Mouse (Mus musculus): ENCODE measurements around the gene B4galnt4.
"Not testable (repeated sequence)": the region's sequence is repeated elsewhere in the genome, so short reads cannot be mapped to it uniquely, and the experiment has no call there.

B4galnt4 gene

DNA sequence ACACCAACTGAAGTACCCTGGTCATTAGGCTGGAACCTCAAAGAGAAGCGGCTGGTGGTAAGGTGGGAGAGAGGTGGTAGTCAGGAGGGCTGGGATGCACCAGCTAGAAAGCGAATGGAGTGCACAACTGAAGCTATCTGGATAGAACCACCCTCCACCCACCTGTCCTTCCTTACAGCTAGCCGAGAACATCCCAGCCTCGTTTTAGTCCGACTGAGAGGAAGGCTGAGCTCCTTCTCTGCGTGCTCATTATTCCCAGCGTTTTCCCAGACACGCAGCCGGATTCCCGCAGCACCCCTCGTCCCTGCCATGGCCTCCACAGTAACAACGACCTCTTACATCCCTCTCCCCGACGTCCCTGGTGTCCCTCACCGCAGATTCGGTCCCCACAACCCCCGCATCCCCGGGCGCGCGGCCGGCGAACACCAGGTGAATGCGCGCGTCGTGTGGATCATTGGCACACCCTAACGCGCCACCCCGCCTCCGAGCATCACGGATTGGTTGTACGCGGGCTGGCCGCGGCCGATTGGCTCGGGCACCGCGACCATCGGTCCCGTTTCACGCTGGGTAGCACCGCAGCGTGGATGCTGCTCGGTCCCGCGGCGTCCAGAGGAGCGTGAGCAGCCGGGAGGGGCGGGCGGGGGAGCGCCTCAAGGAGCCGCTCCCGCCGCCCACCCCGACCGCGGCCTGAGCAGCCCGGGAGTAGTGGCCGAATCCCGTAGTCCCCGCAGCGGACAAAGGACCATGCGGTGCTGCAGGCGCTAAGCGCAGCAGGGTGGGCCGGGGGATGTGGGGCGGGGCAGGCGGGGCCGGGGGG, at the start of gene B4galnt4:
B4galnt4 (plus strand) TSS at position 679 of the 817 bp plus-strand sequence.
- in situ Hi-C loops (cut with MboI, MseI) = no loop called here

DNA sequence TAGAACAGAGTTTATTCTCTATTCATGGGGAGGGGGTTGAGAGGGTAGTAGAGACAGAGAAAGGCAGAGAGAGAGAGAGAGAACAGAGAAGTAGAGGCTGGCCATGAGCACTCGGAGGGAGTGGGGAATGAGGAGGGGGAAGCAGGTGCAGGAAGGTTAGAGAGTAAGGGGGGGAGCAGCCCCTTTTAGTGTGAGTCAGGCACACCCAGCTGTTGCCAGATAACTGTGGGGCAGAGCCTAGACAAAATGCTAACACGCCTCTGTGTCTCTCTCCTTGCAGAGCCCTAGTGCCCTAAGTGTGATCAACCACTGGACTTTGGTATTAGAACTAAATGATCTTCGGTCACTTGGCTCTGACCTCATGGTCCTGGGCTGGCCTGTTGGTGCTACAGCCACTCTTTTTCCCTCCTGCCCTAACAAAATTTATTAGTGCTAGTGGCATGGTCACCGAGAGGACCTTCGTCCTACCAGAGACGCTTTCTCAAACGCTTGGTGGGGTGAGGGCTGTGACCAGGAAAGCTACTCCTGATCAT, 49.6 kb upstream of the B4galnt4 start:
- in situ Hi-C loops (cut with MboI, MseI) = loop anchor here (5.0 kb wide), 1 partner anchor 36 kb away; no protein-coding TSS in a partner anchor

DNA sequence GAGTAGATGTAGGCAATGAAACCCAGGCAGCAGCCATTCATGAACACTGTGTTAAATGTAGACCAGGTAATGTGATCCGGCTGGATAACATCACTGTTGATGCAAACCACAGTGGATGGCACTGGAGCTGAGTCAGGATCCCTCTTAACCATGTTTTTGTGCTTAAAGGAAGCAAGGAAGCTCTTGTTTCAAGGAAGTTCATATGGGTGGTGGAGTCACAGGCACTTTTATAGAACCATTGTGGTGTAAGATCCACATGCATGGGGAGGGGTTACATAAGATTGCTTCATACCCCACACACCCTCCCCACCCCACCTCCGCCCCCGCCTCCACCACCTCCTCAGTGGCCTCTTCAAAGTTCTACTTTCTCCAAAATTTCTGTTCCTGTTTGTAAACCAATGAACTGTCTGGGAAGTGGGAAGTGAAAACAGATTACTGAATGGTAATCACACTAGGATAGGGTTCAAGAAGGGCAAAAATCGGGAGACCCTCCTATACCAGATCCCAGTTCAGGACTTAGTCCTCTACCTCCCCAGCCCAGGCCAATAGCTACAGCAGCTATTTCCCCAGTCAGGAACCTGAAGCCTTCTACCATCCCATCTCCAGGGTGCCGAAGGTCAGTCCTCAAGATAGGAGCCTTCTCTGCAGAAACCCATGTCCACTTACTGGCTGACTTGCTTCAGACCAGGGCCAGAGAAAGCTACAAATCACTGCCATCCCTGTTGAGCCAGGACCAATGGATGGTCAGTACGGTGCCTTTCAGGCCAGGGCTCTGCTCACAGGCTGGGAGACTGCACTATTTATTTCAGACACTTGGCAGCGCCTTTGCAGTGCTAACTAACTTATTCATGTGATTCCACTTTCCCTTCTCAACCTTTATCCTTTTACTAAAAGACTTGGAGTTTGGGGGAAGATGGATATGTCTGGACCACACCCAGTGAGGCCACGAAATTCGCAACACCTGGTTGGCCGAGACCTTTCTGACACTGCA, 43.9 kb upstream of the B4galnt4 start:
- in situ Hi-C loops (cut with MboI, MseI) = no loop called here

DNA sequence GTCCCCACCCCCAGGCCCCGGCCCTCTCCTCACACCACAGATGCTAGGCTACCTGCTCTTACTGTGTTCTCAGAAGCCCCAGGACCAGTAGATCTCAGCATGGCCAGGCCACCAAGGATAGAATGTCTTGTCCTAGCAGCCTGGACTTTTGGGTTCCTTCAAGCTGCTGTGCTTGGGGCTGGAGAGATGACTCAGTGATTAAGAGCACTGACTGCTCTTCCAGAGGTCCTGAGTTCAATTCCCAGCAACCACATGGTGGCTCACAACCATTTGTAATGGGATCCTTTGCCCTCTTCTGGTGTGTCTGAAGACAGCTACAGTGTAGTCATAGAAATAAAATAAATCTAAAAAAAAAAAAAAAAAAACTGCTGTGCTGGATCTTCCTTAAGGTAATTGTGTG, 43.1 kb upstream of the B4galnt4 start, which contains the start of gene Ifitm6:
Ifitm6 (minus strand) TSS at position 101 of the 400 bp plus-strand sequence.
- in situ Hi-C loops (cut with MboI, MseI) = not testable (repeated sequence)

DNA sequence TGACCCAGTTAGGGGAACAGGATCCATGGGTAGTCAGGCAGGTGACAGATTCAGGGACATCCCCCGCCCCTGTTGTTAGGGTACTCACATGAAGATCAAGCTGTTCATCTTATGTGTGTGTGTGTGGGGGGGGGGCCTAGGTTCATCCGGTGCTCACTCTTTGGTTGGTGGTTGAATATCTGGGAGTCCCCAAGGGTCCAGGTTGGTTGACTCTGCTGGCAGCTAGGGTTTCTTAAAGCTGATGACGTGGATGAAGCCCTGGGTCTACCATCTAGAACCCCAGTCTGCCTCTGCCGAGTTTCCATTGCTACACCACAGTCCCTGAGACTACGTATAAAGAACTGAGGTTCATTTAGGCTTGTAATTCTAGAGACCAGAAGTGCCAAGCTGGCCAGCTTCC, 41.9 kb upstream of the B4galnt4 start:
- in situ Hi-C loops (cut with MboI, MseI) = no loop called here

DNA sequence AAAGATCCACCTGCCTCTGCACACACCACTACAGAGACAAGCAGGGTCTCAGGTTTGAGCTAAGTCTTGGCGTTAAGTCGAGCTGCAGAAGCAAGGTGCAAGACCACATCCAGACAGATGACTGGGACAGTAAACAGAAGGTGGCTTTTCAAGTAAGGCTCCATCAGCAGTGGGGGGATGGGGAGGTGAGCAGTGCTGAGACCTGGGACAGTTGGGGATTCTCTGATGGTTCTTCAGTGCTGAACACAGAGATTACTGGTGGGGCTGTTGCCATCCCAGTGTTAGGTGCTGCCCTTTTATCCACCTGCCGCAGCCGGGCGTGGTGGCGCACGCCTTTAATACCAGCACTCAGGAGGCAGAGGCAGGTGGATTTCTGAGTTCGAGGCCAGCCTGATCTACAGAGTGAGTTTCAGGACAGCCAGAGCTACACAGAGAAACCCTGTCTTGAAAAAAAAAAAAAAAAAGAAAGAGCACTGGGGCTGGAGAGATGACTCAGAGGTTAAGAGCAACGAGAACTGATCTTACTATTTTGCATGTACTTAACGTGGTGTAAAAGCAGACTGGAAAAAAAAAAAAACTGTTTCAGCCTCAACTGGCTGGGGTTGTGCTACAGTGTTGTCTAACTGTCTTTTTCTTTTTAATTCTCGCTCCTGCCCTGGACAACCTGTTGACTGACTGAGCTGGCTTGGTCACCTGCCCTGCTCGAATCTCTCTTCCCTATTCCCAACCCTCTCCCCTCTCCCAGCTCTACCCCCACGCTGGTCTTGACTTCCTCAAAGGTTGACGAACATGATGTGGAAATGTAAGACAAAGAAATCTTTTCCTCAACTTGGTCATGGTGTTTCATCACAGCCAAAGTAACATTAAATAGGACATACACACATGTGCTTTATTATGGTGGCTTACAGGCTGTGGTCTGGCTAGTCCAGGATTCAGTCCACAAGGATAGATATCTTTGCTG, 39.1 kb upstream of the B4galnt4 start:
- in situ Hi-C loops (cut with MboI, MseI) = no loop called here

DNA sequence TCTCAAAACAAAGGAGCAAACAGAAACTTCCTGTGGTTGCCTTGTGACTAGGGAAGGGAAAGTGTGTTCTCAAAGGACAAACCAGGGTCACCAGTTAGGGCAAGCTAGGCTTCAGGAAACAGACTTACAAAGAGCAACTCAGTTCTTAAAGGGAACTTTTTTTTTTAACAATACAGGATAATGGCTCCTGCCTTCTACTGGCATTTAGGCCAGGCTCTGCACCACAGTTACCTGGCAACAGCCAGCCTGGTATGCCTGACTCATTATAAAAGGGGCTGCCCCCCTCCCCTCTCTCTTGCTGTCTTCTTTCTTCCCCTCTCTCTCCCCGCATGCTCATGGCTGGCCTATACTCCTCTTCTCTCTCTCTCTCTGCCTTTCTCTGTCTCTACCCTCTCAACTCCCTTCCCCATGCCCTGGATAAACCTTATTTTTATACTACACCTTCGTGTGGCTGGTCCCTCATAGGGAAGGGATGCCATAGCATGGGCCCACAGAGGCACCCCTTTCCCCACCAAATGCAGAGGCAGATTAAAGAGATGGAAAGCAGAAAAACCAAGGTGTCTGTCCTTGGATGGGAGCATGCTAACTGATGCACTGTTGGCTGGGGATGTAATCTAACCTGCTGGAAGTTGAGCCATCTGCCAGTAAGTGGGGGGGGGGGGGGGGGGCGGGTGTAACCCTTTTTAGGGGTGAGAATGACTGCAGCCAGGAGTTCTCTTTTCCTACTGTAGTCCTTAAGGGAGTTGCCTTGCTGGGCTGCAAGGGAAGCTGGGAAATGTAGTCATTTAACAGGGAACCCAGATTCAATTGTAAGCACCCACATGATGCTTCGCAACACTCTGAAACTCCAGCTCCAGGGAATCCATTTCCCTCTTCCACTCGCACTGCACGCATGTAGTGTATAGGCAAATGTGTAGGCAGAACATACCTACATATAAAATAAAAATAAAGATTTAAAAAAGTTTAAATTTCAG, 35.8 kb upstream of the B4galnt4 start:
- in situ Hi-C loops (cut with MboI, MseI) = no loop called here

DNA sequence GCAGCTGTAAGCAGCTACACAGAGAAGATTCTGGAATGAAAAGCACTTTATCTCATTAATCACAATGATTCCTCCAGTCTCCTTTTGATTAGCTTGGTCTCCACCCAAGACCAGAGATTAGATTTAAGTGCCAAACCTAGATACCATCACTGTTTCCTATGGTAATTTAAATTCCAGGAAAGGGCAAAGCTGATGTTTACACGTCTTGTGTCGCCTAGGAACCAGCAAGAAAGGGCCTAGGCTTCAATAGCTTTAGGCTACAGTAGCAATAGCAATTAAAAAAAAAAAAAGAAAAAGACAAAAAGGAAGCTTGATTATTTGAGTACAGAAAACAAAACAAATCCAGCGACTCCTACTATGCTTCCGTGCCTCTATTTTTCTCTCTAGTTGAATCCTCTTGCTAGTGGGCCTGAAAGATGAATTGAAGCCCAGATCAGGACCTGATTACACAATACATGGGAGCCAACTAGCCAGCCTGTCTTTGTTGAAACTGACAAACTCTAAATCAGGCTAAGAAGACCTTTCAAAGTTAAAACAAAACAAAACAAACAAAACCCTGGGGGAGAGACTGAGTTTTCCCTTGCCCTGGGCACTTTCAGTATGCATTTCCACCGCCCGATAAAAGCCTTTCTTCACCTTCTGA, 34.7 kb upstream of the B4galnt4 start:
- in situ Hi-C loops (cut with MboI, MseI) = no loop called here

DNA sequence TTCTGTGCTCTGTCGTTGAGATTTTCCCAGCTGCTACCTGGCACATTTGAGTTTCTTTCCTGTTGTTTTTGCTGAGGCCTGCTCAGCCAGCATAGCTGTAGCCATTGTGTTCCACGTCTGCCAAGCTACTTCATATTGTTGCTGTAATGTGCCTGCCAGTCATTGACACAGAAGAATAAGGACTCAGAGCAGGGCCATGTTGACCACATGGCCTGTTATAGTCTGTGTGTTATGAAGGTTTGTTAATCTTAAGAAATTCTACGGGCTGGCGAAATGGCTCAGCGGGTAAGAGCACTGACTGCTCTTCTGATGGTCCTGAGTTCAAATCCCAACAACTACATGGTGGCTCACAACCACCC, 34.2 kb upstream of the B4galnt4 start:
- in situ Hi-C loops (cut with MboI, MseI) = no loop called here

DNA sequence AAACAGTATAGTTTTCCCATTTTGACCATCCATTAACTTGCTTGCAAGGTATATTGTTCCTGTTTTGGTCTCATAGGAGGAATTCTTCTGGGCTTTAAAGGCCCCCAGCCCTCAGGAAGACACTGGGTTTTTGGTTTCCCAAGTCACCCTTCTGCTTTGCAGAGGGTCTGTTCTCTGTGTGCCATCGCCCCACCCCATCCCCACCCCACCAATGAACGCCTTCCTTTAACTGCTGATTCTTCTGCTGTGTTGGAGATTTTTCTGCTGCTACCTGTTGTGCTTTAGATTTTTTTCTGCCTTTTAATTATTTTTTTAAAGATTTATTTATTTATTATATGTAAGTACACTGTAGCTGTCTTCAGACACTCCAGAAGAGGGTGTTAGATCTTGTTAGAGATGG, 32.1 kb upstream of the B4galnt4 start, which contains the start of gene Gm17387:
Gm17387 (plus strand) TSS at position 301 of the 400 bp plus-strand sequence.
- in situ Hi-C loops (cut with MboI, MseI) = no loop called here

DNA sequence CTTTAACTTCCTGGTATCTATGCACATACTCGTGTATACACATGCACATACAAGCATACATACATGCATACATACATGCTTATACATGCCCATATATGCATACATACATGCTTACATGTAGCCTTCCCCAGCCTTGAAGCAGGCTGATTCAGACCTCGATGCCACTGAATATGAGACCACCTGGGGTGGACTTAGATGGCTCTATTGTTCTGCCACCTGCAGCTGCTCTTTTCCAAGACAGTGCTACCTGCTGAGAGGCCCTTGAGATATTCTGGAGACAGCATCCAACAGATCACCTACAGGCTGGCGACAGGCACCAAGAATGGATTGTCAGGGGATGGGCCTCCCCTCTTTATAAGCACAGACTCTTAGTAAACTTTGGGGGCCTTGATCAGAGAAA, 30.5 kb upstream of the B4galnt4 start:
- in situ Hi-C loops (cut with MboI, MseI) = no loop called here

DNA sequence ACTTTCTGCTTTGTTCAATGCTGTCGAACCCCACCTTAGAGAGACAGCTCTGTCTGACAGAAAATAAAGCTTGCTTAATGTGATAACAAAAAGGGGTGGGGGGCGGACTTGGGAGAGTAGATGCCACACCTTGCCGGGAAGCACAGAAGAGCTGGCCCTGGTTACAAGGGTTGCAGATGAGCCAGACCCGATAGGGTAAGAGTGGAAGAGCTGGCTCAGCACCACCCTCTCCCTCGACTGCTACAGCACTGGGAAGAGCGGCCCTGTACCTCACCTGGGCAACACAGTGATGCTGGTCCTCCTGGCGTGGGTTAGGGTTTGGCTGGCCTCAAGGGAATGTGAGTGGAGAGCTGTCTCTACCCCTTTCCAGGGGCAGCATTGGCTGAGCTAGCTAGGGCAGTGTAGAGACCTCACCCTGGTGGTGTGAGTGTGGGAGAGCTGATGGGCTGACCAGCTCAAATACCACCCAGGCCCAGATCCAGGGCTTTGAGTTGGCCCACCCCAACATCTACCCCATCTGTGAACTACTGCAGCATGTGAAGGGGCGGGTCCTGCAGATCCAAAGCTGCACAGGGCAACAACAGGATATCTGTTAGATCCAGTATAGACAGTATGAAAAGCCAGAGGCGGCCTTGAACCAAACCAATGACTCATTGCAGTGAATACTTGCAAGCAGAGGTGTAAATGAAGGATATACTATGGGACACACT, 28.3 kb upstream of the B4galnt4 start:
- in situ Hi-C loops (cut with MboI, MseI) = no loop called here

DNA sequence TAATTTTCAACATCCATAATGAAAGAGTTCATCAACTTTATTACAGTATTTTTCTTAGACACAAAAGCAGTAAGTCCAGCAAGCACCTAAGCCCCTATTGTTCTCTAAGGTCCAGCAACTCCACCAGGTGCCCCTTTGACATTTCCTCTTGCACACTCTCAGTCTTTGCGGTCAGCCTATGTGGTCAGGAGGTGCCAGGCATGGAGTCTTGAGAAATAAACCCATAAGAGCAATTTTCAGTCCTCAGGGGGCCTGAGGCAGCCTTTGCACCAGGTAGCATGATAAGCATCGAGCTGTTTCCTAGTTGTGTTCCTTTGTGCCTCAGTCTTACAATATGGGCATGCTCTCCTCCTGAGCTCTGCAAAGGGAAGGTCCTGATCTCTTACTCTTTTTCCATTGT, 24.3 kb upstream of the B4galnt4 start:
- in situ Hi-C loops (cut with MboI, MseI) = not testable (repeated sequence)

DNA sequence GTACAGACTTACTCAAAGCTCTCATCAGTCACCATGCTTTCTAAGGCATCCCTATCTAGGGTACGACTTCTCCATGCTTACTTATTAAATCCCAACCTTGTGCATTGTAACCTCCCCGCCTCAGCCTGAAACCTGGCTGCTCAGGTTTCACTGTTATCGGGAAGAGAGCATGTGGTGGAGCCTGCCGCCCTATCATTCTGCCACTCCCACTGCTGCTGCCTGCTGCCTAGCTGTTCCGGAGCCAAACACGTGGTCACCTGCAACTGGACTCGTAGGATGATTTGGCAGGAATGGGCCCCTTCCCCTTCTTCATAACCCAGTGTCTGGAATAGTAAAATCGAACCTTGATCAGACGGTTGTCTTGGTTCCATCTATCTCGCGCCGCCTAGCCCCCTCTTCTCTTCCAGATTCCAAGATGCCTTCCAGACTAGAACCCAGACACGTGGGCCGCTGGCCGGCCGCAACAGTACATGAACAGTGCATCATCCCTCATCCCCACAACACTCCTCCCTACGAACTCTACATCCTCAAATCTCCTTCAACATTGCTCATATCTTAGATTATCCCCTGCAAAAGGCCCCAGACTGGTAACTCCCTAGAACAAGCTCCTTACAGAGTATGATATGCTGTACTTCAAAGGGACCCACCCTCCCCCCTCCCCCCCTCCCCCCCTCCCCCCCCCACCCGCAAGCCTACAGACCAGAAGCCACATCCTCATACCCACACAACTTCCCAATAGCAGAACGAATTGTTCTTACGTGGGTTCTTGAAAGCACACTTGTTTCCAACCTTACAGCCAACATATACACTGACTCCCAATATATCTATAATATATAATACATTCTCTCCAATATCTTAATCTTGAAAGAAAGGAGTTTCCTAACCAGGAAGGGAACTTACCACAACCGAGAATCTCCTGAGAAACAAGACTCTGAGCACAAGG, 22.5 kb upstream of the B4galnt4 start:
- in situ Hi-C loops (cut with MboI, MseI) = no loop called here

DNA sequence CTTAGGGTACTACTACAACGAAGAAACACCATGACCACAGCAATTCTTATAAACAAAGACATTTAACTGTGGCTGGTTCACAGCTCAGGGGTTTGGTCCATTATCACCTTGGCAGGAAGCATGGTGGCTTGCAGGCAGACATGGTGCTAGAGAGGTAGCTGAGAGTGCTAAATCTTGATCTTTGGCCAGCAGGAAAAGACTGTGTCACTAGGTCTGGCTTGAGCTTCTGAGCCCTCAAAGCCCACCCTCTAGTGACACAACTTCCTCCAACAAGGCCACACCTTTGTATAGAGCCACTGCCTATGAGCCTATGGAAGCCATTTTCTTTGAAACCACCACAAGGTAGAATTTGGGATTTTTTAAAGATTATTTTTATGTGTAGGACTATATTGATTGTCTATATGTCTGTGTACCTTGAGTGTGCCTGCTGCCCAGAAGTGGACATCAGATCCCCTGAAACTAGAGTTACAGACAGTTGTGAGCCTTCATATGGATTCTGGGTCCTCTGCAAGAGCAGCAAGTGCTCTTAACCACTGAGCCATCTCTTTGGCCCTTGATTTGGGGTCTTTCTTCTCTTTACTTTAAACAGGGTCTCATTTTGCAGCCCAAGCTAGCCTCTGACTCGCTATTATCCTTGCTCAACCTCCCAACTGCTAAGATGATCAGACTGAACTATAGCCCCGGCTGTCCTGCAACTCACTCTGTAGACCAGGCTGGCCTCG, 21.4 kb upstream of the B4galnt4 start:
- in situ Hi-C loops (cut with MboI, MseI) = no loop called here

DNA sequence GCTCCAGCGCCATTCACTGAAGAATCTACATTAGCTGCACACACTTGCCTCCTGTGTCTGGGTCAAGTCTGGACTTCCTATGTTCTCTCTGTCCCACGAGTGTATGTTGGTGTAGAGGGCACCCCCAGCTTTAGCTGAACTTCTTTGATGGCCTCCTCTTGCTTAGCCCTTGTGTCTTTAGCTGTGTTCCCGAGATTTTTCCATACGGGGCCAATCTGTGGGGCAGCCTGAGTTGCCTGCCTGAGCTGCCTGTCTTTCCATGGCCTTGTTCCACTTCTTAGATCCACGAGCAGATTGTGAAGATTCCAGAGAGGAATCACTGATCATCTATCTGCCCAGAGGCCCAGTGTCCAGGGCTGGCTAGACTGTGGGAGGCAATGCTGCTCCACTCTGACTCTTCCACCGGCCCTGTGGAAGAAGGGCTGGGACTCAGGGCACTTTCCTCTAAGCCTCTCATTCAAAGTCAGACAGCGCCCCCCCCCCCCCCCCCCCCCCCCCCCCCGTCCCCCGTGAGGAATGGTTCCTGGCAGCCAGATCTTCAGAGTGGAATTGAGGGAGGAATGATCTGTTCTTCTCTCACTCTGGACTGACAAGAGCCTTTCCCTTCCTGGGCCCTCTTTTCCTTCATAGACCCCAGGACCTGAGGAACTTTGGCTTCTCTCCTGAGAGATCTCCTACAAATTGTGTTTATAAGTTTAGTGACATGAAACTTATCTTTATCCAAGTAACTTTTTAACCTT, 19.9 kb upstream of the B4galnt4 start:
- in situ Hi-C loops (cut with MboI, MseI) = no loop called here

Data from regulatory T cell (primary cell).